Mouse (Mus musculus) MEL (cell line): Measurements from ENCODE around the gene Sgcd. TPM values are rescaled to one million over a fixed set of nuclear protein-coding genes. Genes with fewer than 3 reads are reported as not detected.

Experiments used
- DNase-seq: peaks from one replicate; pipeline ENCODE4 v3.0.0; 2011; ENCODE audit warnings: low read depth, low spot score
- H3K27ac ChIP-seq: 2 replicates; pipeline ENCODE4 v1.5.1; 2012; ENCODE audit warnings: low read depth, mild to moderate bottlenecking, control low read depth, low read length, moderate library complexity; ENCODE audit not compliant: control insufficient read depth
- H3K27me3 ChIP-seq, 2 experiments: fragments of 150-350 bp in 1 of 2; sonication (generic) in 1 of 2; 2 replicates each; pipeline ENCODE4 v1.6.1; 2012; ENCODE audit warnings: low read length in 2 of 2, mild to moderate bottlenecking in 2 of 2, improper control_type of control experiment in 1 of 2, moderate library complexity in 1 of 2; ENCODE audit not compliant: insufficient read depth in 2 of 2, control insufficient read depth in 1 of 2
- H3K36me3 ChIP-seq, 2 experiments: 2 replicates each; pipeline ENCODE4 v1.6.1; 2012 to 2014; ENCODE audit warnings: low read length in 2 of 2, improper control_type of control experiment in 1 of 2, inconsistent platforms in 1 of 2, mild to moderate bottlenecking in 1 of 2; ENCODE audit not compliant: insufficient read depth in 2 of 2, control insufficient read depth in 1 of 2
- H3K4me1 ChIP-seq, 2 experiments: fragments of 150-350 bp in 1 of 2; sonication (generic) in 1 of 2; 2 replicates each; pipeline ENCODE4 v1.6.1; 2012; ENCODE audit warnings: low read length in 2 of 2, improper control_type of control experiment in 1 of 2, mild to moderate bottlenecking in 1 of 2; ENCODE audit not compliant: insufficient read depth in 2 of 2, control insufficient read depth in 1 of 2
- H3K4me3 ChIP-seq, 2 experiments: fragments of 150-350 bp in 1 of 2; sonication (generic) in 1 of 2; 2 replicates each; pipeline ENCODE4 v1.5.1; 2012; ENCODE audit warnings: low read depth in 2 of 2, low read length in 2 of 2, mild to moderate bottlenecking in 2 of 2, moderate library complexity in 2 of 2, control low read depth in 1 of 2, improper control_type of control experiment in 1 of 2; ENCODE audit not compliant: control insufficient read depth in 1 of 2, insufficient read depth in 1 of 2
- H3K79me2 ChIP-seq: 2 replicates; pipeline ENCODE4 v1.6.1; 2012; ENCODE audit warnings: mild to moderate bottlenecking, low read length, moderate library complexity; ENCODE audit not compliant: control insufficient read depth, poor library complexity, insufficient read depth
- H3K9ac ChIP-seq: 2 replicates; pipeline ENCODE4 v1.6.1; 2012; ENCODE audit warnings: low read depth, mild to moderate bottlenecking, control low read depth, low read length, moderate library complexity; ENCODE audit not compliant: control insufficient read depth, poor library complexity, severe bottlenecking
- H3K9me3 ChIP-seq: fragments of 150-350 bp; sonication (generic); replicated peaks from 2 replicates; pipeline ENCODE4 v1.6.1; 2012; ENCODE audit warnings: mild to moderate bottlenecking, low read length, improper control_type of control experiment, moderate library complexity; ENCODE audit not compliant: insufficient read depth
- BHLHE40 ChIP-seq: IDR thresholded peaks from 2 replicates; pipeline ENCODE4 v1.6.1; 2012; ENCODE audit warnings: low read depth, mild to moderate bottlenecking, inconsistent platforms, low read length, improper control_type of control experiment, borderline replicate concordance
- CTCF ChIP-seq, 3 experiments: IDR thresholded peaks in 2 of 3; conservative IDR thresholded peaks in 1 of 3; 2 replicates each; pipeline ENCODE4 v1.5.1; 2011 to 2012; ENCODE audit warnings: low read length in 3 of 3, low read depth in 2 of 3, mild to moderate bottlenecking in 2 of 3, improper control_type of control experiment in 1 of 3, inconsistent platforms in 1 of 3, mixed read lengths in 1 of 3, moderate library complexity in 1 of 3; ENCODE audit not compliant: control insufficient read depth in 1 of 3, insufficient read depth in 1 of 3, poor library complexity in 1 of 3, severe bottlenecking in 1 of 3
- ETS1 ChIP-seq: IDR thresholded peaks from 2 replicates; pipeline ENCODE4 v1.6.1; 2012; ENCODE audit warnings: low read depth, mild to moderate bottlenecking, inconsistent platforms, low read length, improper control_type of control experiment, moderate library complexity
- GATA1 ChIP-seq: IDR thresholded peaks from 2 replicates; pipeline ENCODE4 v1.6.1; 2011; ENCODE audit warnings: low read depth, low read length, improper control_type of control experiment
- JUND ChIP-seq: IDR thresholded peaks from 2 replicates; pipeline ENCODE4 v1.6.1; 2011; ENCODE audit warnings: low read depth, mild to moderate bottlenecking, improper control_type of control experiment, low read length
- KAT2A ChIP-seq: conservative IDR thresholded peaks from 2 replicates; pipeline ENCODE4 v1.6.1; 2012; ENCODE audit warnings: low read depth, low read length, improper control_type of control experiment, inconsistent platforms
- MAZ ChIP-seq: IDR thresholded peaks from 2 replicates; pipeline ENCODE4 v1.6.1; 2012; ENCODE audit warnings: low read depth, mild to moderate bottlenecking, inconsistent platforms, low read length, improper control_type of control experiment
- MXI1 ChIP-seq: IDR thresholded peaks from 2 replicates; pipeline ENCODE4 v1.6.1; 2011; ENCODE audit warnings: mild to moderate bottlenecking, low read depth, low read length, improper control_type of control experiment
- MYB ChIP-seq: IDR thresholded peaks from 2 replicates; pipeline ENCODE4 v1.6.1; 2011; ENCODE audit warnings: mild to moderate bottlenecking, low read depth, low read length, improper control_type of control experiment
- MYC ChIP-seq: IDR thresholded peaks from 2 replicates; pipeline ENCODE4 v1.6.1; 2011; ENCODE audit warnings: low read depth, mild to moderate bottlenecking, low read length, improper control_type of control experiment, moderate library complexity
- NELFE ChIP-seq: IDR thresholded peaks from 2 replicates; pipeline ENCODE4 v1.6.1; 2011; ENCODE audit warnings: low read depth, low read length, improper control_type of control experiment
- NRF1 ChIP-seq: IDR thresholded peaks from 2 replicates; pipeline ENCODE4 v1.6.1; 2014; ENCODE audit warnings: low read depth, mild to moderate bottlenecking, inconsistent platforms, low read length, improper control_type of control experiment, moderate library complexity; ENCODE audit not compliant: poor library complexity, insufficient read depth, severe bottlenecking
- POLR2A ChIP-seq, 2 experiments: IDR thresholded peaks; 2 replicates each; pipeline ENCODE4 v1.6.1; 2011 to 2012; ENCODE audit warnings: low read length in 2 of 2, mild to moderate bottlenecking in 2 of 2, control low read depth in 1 of 2, improper control_type of control experiment in 1 of 2, low read depth in 1 of 2, moderate library complexity in 1 of 2; ENCODE audit not compliant: control insufficient read depth in 1 of 2, insufficient read depth in 1 of 2, poor library complexity in 1 of 2
- POLR2AphosphoS5 ChIP-seq: IDR thresholded peaks from 2 replicates; pipeline ENCODE4 v1.6.1; 2012; ENCODE audit warnings: low read depth, borderline replicate concordance, mild to moderate bottlenecking, inconsistent platforms, low read length, moderate library complexity, mixed read lengths
- RAD21 ChIP-seq: IDR thresholded peaks from 2 replicates; pipeline ENCODE4 v1.6.1; 2011; ENCODE audit warnings: mild to moderate bottlenecking, low read depth, low read length, improper control_type of control experiment
- RCOR1 ChIP-seq: IDR thresholded peaks from 2 replicates; pipeline ENCODE4 v1.6.1; 2012; ENCODE audit warnings: low read depth, mild to moderate bottlenecking, inconsistent platforms, low read length, improper control_type of control experiment
- SMC3 ChIP-seq: IDR thresholded peaks from 2 replicates; pipeline ENCODE4 v1.6.1; 2011; ENCODE audit warnings: low read depth, low read length, improper control_type of control experiment
- TBP ChIP-seq: IDR thresholded peaks from 2 replicates; pipeline ENCODE4 v1.8.0; 2011; ENCODE audit warnings: low read depth, low read length, improper control_type of control experiment
- TCF12 ChIP-seq: IDR thresholded peaks from 2 replicates; pipeline ENCODE4 v1.6.1; 2014; ENCODE audit warnings: low read depth, mild to moderate bottlenecking, inconsistent platforms, low read length, improper control_type of control experiment, moderate library complexity
- UBTF ChIP-seq: IDR thresholded peaks from 2 replicates; pipeline ENCODE4 v1.6.1; 2012; ENCODE audit warnings: low read depth, mild to moderate bottlenecking, inconsistent platforms, low read length, improper control_type of control experiment, moderate library complexity, borderline replicate concordance; ENCODE audit not compliant: insufficient read depth
- USF1 ChIP-seq: IDR thresholded peaks from 2 replicates; pipeline ENCODE4 v1.6.1; 2014; ENCODE audit warnings: low read depth, mild to moderate bottlenecking, inconsistent platforms, low read length, improper control_type of control experiment, moderate library complexity
- USF2 ChIP-seq, 2 experiments: IDR thresholded peaks; 2 replicates each; pipeline ENCODE4 v1.6.1; 2011 to 2012; ENCODE audit warnings: improper control_type of control experiment in 2 of 2, low read length in 2 of 2, borderline replicate concordance in 1 of 2, inconsistent platforms in 1 of 2, low read depth in 1 of 2, mild to moderate bottlenecking in 1 of 2; ENCODE audit not compliant: insufficient read depth in 1 of 2
- ZKSCAN1 ChIP-seq: IDR thresholded peaks from 2 replicates; pipeline ENCODE4 v1.6.1; 2012; ENCODE audit warnings: low read depth, mild to moderate bottlenecking, inconsistent platforms, low read length, improper control_type of control experiment, moderate library complexity
- ZNF384 ChIP-seq: IDR thresholded peaks from 2 replicates; pipeline ENCODE4 v1.6.1; 2012; ENCODE audit warnings: low read depth, mild to moderate bottlenecking, inconsistent platforms, low read length, improper control_type of control experiment
- polyA plus RNA-seq, 2 experiments: library from polyadenylated mRNA; stranded (reverse) in 1 of 2; unstranded in 1 of 2; fragments of >175 nt in 1 of 2; fragments of >200 nt in 1 of 2; gene quantifications; 2 replicates each; pipeline versions ENCODE4 v1.2.1 to v1.2.4; 2012; ENCODE audit warnings: low replicate concordance in 2 of 2, low read depth in 1 of 2; ENCODE audit not compliant: insufficient read length in 2 of 2, insufficient read depth in 1 of 2, missing spikeins in 1 of 2
- total RNA-seq: library from RNA; depleted of rRNA; stranded (reverse); fragments of 300-350 nt; gene quantifications from 2 replicates; pipeline ENCODE4 v1.2.3, GENCODE M21; 2012

The Sgcd gene
- total and polyA plus RNA-seq, 3 experiments: not detected

DNA sequence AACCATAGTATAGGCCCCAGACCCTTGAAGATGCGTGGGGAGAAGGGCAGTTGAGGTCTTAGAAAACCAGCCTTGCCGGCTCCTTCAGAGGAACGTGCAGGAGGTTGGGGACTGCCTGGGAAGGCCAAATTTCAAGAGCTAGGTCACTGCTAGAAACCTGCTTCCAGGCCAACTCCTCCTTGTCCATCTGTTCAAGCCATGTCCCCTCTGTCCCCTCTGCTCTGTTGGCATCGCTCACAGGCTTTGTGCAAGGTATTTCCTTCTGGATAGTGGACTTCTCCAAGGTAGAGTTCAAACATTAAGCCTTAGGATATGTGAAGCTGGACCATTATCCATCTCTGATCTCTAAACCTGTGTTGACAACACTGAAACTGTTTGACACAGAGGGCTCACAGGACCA, 874.4 kb downstream of the Sgcd start:
- no peaks in the 10 kb centered on the region for H3K27me3 ChIP-seq
- no peaks in the 10 kb centered on the region for H3K9me3 ChIP-seq
- no peaks in the 10 kb centered on the region for H3K36me3 ChIP-seq
- no peak for DNase-seq
- H3K79me2 ChIP-seq: no peaks in the 10 kb centered on the region
- H3K27ac ChIP-seq: no peak overlapping the region
- H3K9ac ChIP-seq: no peak overlapping the region
- TF ChIP-seq POLR2AphosphoS5: no peak
- no peak for TF ChIP-seq GATA1
- TF ChIP-seq POLR2A (IDR thresholded peaks at IDR 0.05; ENCODE audit: control insufficient read depth in 1 of 2, insufficient read depth in 1 of 2, low read depth in 1 of 2, low read length in 2 of 2, poor library complexity in 1 of 2): no peak
- no peak for TF ChIP-seq KAT2A
- no peak for TF ChIP-seq MYB
- no peak for TF ChIP-seq ZNF384
- TF ChIP-seq MAZ: no peak
- TF ChIP-seq NELFE: no peak
- TF ChIP-seq ZKSCAN1: no peak
- no peak for TF ChIP-seq USF1
- no peak for TF ChIP-seq JUND
- TF ChIP-seq MYC: no peak
- TF ChIP-seq RCOR1: no peak
- no peak for TF ChIP-seq ETS1
- TF ChIP-seq MXI1: no peak
- no peak for TF ChIP-seq TCF12
- TF ChIP-seq BHLHE40: no peak
- no peak for TF ChIP-seq NRF1
- no peaks in the 10 kb centered on the region for H3K4me1 ChIP-seq
- no peak overlapping the region for H3K4me3 ChIP-seq

DNA sequence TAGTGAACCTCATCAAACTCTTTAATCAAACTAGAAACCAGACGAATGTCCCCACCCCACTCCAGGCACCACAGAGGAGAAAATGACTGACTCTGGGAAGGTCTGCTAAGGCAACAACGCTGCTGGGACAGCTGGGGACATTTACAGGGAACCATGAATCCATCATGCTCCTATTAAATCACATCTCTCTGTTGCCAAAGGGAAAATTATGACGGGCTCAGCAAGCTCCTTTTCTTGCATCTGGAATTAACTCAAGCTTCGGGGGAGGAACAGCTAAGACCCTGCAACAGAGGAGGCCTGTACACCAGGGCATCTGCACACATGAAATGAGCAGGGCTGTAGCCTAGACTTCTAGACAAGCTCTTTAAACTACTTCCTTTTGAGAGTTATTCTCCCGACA, 875.7 kb downstream of the Sgcd start:
- Histone ChIP-seq H3K27ac (no peak overlapping the region), H3K4me3 (no peak overlapping the region), H3K9ac (no peak overlapping the region), H3K79me2 (no peaks in the 10 kb centered on the region), H3K9me3 (no peaks in the 10 kb centered on the region), H3K36me3 (no peaks in the 10 kb centered on the region), H3K27me3 (no peaks in the 10 kb centered on the region), H3K4me1 (no peaks in the 10 kb centered on the region)
- no peak for DNase-seq
- TF ChIP-seq GATA1 (no peak), RCOR1 (no peak), NELFE (no peak), USF1 (no peak), SMC3 (no peak), MAZ (no peak), POLR2A (IDR thresholded peaks at IDR 0.05; ENCODE audit: control insufficient read depth in 1 of 2, insufficient read depth in 1 of 2, low read depth in 1 of 2, low read length in 2 of 2, poor library complexity in 1 of 2) (no peak), RAD21 (no peak), UBTF (no peak), POLR2AphosphoS5 (no peak), USF2 (IDR thresholded peaks at IDR 0.05; ENCODE audit: borderline replicate concordance in 1 of 2, insufficient read depth in 1 of 2, low read depth in 1 of 2, low read length in 2 of 2) (no peak), CTCF (IDR thresholded peaks at IDR 0.05 in 2 of 3, conservative IDR thresholded peaks at IDR 0.05 in 1 of 3; ENCODE audit: control insufficient read depth in 1 of 3, insufficient read depth in 1 of 3, low read depth in 2 of 3, low read length in 3 of 3, poor library complexity in 1 of 3, severe bottlenecking in 1 of 3) (no peak), JUND (no peak), TBP (no peak), BHLHE40 (no peak), ETS1 (no peak), MYC (no peak), MYB (no peak)
